Mouse (Mus musculus) hindbrain, embryonic 13.5 days (tissue): ENCODE data around the gene Kdelc2. TPM values are rescaled to one million over a fixed set of nuclear protein-coding genes. Genes with fewer than 3 reads are reported as not detected.

Source experiments
- ATAC-seq: fragments of 200-750 bp; cut with Nextera tagmentation; 2 replicates; pipeline ENCODE4 v1.8.0; 2017; ENCODE audit warnings: moderate TSS enrichment; ENCODE audit not compliant: low FRiP score
- H3K27ac ChIP-seq: fragments of 300-500 bp; sonication (generic); 2 replicates; pipeline ENCODE4 v1.5.1; 2015; ENCODE audit warnings: inconsistent platforms, mild to moderate bottlenecking, moderate library complexity
- H3K27me3 ChIP-seq: fragments of 300-500 bp; sonication (generic); 2 replicates; pipeline ENCODE4 v1.6.1; 2015; ENCODE audit warnings: mild to moderate bottlenecking, inconsistent platforms
- H3K36me3 ChIP-seq: fragments of 300-500 bp; sonication (generic); 2 replicates; pipeline ENCODE4 v1.6.1; 2015; ENCODE audit warnings: mild to moderate bottlenecking, inconsistent platforms
- H3K4me1 ChIP-seq: fragments of 300-500 bp; sonication (generic); replicated peaks from 2 replicates; pipeline ENCODE4 v1.6.1; 2015; ENCODE audit warnings: inconsistent platforms
- H3K4me2 ChIP-seq: fragments of 300-500 bp; sonication (generic); 2 replicates; pipeline ENCODE4 v1.6.1; 2015; ENCODE audit warnings: inconsistent platforms, mild to moderate bottlenecking, moderate library complexity
- H3K4me3 ChIP-seq: fragments of 300-500 bp; sonication (generic); 2 replicates; pipeline ENCODE4 v1.5.1; 2015; ENCODE audit warnings: mild to moderate bottlenecking, inconsistent platforms
- H3K9ac ChIP-seq: fragments of 300-500 bp; sonication (generic); 2 replicates; pipeline ENCODE4 v1.6.1; 2015; ENCODE audit warnings: mild to moderate bottlenecking, inconsistent platforms
- H3K9me3 ChIP-seq: fragments of 300-500 bp; sonication (generic); 2 replicates; pipeline ENCODE4 v1.6.1; 2016; ENCODE audit warnings: inconsistent platforms
- WGBS: fragments of 180-500 bp; shearing (Covaris S2); methylation state at CpG from one replicate; pipeline ENCODE4 v1.1.7; 2015; 5-methylcytosine and 5-hydroxymethylcytosine counted together
- polyA plus RNA-seq: library from polyadenylated mRNA; unstranded; fragments of >200 nt; fragmentation: Nextera tagmentation; extraction: Ambion mirVana; gene quantifications from 2 replicates; pipeline ENCODE4 v1.2.1, GENCODE M21; 2015

Kdelc2 gene
- polyA plus RNA-seq, 1 experiment from 2014 or later, result 6.6 TPM

DNA sequence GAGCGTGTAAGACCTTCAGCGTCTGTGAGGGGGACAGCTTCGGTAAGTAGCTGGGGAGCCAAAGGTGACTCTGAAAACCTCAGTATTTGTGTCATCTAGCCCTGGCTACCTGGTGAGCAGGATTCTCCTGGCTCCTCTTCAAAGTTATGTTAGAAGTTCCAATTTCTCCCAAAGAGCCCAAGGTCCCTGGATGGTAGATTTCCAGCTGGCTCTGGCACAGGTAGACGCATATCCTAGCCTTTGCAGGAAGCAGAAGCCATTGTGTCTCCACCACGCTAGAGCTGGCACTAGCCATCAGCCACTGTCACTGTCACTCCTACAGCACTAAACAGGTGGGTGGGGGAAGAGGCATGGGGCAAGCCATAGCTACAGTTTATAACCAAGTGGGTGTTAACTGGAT is 30.7 kb upstream of the Kdelc2 start:
- Histone ChIP-seq H3K9ac (no peak overlapping the region), H3K4me2 (no peak overlapping the region), H3K27ac (no peak overlapping the region), H3K27me3 (no peaks in the 10 kb centered on the region), H3K36me3 (no peaks in the 10 kb centered on the region), H3K9me3 (0 out of 2 replicates have a peak, but pooled peaks cover 5% of the 10 kb centered on the region), H3K4me1 (no peaks in the 10 kb centered on the region), H3K4me3 (no peak overlapping the region)
- ATAC-seq, result no peak
- WGBS, result 92% methylated on average over 5 of the region's 5 CpGs

DNA sequence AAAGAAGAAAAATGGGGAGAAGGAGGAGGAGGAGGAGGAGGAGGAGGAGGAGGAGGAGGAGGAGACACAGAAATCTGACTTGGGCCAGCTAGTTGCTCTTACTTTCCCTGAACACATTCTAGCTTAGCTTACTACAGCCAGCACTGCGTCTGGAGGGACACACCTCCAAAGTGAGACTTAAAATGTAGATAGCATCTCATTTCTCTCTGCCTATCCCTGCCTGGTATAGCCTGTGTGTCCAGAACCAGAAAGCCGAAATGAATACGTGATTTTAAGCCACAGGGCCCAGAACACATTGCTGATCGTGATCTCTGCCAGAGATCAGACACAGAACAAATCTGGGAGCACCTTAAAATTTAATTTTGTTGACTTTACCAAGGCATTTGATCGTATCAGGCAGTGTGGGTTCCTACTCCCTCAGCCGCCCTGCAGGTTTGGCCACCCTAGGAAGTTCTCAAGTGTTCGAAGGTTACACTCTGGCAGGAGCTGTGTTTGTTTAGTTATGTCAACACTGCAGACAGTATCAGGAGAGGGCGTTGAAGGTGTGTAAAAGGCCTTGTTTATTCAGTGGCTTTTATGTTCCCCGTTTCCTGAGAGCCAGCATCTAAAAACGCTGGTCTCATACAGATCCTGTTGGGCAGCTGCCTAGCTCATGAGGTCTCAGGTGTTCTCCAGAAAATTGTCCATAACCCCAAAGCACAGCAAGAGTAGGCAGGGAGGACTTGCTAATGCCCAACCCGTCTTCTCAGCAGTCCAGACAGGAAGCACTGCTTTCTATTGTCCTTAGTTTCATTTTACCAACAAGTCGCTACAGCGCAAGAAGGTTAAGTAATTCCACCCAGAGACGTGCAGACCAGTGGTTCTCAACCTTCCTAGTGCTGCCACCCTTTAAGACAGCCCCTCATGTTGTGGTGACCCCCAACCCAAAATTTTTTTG is 27.3 kb upstream of the Kdelc2 start:
- Histone ChIP-seq H3K36me3 (no peaks in the 10 kb centered on the region), H3K9me3 (no peaks in the 10 kb centered on the region), H3K4me3 (no peak overlapping the region), H3K27ac (no peak overlapping the region), H3K9ac (no peak overlapping the region), H3K27me3 (no peaks in the 10 kb centered on the region), H3K4me1 (no peaks in the 10 kb centered on the region), H3K4me2 (no peak overlapping the region)
- WGBS, result 78% methylated on average over 14 of the region's 14 CpGs
- no peak for ATAC-seq

DNA sequence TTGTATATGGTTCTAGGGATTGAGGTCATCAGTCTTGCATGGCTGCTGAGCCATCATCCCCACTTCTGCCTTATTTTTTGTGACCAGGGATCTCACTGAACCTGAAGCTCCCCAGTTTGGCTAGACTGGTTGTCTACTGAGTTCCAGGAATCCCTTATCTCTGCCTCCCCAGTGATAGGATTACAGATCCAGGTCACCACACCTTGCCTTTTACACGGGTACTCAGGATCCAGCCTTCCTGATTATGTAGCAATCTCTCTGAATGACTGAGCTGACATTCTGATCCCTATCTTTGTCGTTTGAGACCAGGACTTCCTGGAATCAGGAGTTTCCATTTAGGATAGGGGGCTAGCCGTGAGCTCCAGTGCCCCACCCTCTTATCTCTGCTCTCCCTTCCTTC is 12.5 kb upstream of the Kdelc2 start:
- no peak overlapping the region for H3K4me2 ChIP-seq
- H3K9me3 ChIP-seq, result no peaks in the 10 kb centered on the region
- no peak overlapping the region for H3K27ac ChIP-seq
- H3K4me3 ChIP-seq, result no peak overlapping the region
- no peaks in the 10 kb centered on the region for H3K36me3 ChIP-seq
- H3K4me1 ChIP-seq, result no peaks in the 10 kb centered on the region
- 71% methylated on average over 3 of the region's 3 CpGs for WGBS
- H3K9ac ChIP-seq, result no peak overlapping the region
- no peak for ATAC-seq
- no peaks in the 10 kb centered on the region for H3K27me3 ChIP-seq

DNA sequence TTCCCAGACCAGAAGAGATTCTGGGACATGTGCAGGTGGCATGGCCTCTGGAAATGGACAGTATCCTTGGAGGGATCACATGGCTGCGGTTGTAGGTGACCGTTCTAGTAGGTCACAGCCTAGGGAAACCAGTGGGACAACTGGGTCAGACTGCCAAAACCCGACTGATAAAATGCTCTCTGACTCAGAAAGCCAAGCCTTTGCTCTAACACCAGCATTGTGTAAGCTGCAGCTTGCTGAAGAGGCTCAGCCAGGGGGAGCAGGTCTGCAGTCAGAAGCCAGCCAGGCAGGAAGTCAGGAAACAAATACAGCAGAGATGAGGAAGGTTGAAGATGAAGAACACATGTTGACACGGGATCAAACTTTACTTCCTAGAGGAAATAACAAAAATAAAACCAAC is 7.9 kb upstream of the Kdelc2 start:
- WGBS, result 84% methylated on average over 4 of the region's 4 CpGs
- Histone ChIP-seq H3K9ac (no peak overlapping the region), H3K27ac (no peak overlapping the region), H3K9me3 (no peaks in the 10 kb centered on the region), H3K4me1 (no peaks in the 10 kb centered on the region), H3K4me2 (no peak overlapping the region), H3K4me3 (no peak overlapping the region), H3K27me3 (no peaks in the 10 kb centered on the region), H3K36me3 (no peaks in the 10 kb centered on the region)
- no peak for ATAC-seq

DNA sequence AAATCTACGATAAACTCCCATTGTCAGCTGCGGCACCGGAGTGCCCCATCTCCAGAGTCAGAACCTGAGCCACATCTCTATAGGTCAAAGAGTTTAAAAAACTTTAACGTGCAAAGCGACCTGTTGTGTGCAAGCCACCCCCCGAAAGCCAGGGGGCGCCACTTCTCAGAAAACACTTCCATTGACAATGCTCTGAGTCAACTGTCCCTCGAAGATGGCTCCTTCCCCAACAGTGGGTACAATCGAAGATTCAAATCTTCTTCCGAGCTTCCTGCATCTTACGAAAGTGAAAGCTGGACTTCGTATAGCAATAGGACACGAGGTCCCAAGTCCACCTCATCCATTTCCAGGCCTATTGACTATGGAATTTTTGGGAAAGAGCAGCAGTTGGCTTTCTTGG is 7.0 kb upstream of the Kdelc2 start:
- no peak overlapping the region for H3K4me3 ChIP-seq
- H3K4me2 ChIP-seq, result no peak overlapping the region
- H3K9me3 ChIP-seq, result no peaks in the 10 kb centered on the region
- ATAC-seq, result no peak
- no peaks in the 10 kb centered on the region for H3K4me1 ChIP-seq
- no peak overlapping the region for H3K27ac ChIP-seq
- no peak overlapping the region for H3K9ac ChIP-seq
- H3K36me3 ChIP-seq, result no peaks in the 10 kb centered on the region
- no peaks in the 10 kb centered on the region for H3K27me3 ChIP-seq
- 84% methylated on average over 13 of the region's 13 CpGs for WGBS

DNA sequence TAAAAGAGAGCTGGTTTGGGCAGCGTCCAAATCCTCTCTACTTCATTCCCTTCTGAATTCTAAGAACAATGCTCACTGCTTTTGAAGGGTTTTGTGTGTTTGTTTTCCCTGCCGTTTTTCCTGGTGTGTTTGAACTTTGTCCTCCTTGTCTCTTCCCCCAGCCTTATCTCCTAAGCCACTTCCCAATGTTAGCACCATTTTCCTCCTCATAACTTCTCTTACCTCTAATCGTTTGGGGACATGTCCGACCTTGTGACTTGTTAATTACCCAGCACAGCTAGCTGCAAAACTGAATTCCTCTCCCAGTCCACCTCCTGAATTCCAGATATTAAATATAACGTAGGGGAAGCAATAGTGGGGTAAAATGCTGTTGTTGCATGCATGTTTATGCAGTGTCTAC is 6.2 kb upstream of the Kdelc2 start:
- Histone ChIP-seq H3K9me3 (no peaks in the 10 kb centered on the region), H3K4me3 (no peak overlapping the region), H3K4me1 (no peaks in the 10 kb centered on the region), H3K9ac (no peak overlapping the region), H3K27ac (no peak overlapping the region), H3K4me2 (no peak overlapping the region), H3K36me3 (no peaks in the 10 kb centered on the region), H3K27me3 (no peaks in the 10 kb centered on the region)
- 75% methylated on average over 5 of the region's 5 CpGs for whole genome bisulfite sequencing
- ATAC-seq, result no peak

DNA sequence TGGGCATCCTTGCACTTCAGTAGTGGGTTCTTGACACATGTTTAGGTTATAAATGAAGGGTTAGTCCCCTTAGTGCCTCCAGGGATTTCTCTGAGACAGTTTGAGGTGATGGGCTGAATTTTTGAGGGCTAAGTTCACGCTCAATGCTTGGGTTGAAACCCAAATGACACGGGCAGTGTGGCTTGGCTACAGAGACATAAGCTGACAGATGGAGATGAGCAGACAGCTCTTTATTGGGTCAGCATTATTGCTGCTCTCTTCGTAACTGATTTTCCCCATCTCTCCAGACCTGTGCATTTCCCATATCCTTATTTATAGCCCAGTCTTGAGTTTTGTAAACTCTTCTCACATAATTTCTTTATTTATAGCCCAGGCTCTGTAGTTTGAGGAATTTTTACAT is 5.7 kb upstream of the Kdelc2 start:
- no peak overlapping the region for H3K4me3 ChIP-seq
- no peak for ATAC-seq
- 0 out of 2 replicates have a peak, but pooled peaks cover 2% of the 10 kb centered on the region for H3K27me3 ChIP-seq

DNA sequence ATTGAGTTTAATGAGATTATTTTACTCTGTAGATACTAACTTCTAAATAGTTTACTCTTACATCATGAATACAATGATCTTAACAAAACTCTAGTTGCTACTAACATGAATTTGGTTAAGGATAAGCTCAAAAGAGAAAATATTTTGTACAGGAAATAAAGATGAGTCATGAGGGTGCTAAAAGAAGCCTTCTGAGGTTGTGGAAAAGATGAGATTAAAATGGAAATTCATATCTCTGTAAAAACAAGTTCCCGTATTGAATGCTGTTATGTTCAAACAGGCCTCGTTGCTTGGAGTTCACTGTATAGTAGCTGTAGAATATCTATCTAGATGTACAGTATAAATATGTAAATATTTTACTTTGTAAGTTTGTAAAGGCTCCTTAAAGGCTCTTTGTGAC is 3.2 kb upstream of the Kdelc2 start:
- no peaks in the 10 kb centered on the region for H3K36me3 ChIP-seq
- H3K4me3 ChIP-seq, result no peak overlapping the region
- WGBS, result 87% methylated on average over 2 of the region's 2 CpGs
- no peak overlapping the region for H3K4me2 ChIP-seq
- no peak overlapping the region for H3K27ac ChIP-seq
- H3K9me3 ChIP-seq, result no peaks in the 10 kb centered on the region
- no peak for ATAC-seq
- H3K4me1 ChIP-seq, result peaks cover 12% of the 10 kb centered on the region; the same call in 1 of the 2 replicates
- 0 out of 2 replicates have a peak, but pooled peaks cover 2% of the 10 kb centered on the region for H3K27me3 ChIP-seq
- no peak overlapping the region for H3K9ac ChIP-seq

More for the DNA sequence above, 5.7 kb upstream of the Kdelc2 start:
- Histone ChIP-seq H3K4me2 (no peak overlapping the region), H3K36me3 (no peaks in the 10 kb centered on the region), H3K9ac (no peak overlapping the region), H3K27ac (no peak overlapping the region), H3K9me3 (no peaks in the 10 kb centered on the region), H3K4me1 (no peaks in the 10 kb centered on the region)
- 78% methylated on average over 3 of the region's 3 CpGs for WGBS

DNA sequence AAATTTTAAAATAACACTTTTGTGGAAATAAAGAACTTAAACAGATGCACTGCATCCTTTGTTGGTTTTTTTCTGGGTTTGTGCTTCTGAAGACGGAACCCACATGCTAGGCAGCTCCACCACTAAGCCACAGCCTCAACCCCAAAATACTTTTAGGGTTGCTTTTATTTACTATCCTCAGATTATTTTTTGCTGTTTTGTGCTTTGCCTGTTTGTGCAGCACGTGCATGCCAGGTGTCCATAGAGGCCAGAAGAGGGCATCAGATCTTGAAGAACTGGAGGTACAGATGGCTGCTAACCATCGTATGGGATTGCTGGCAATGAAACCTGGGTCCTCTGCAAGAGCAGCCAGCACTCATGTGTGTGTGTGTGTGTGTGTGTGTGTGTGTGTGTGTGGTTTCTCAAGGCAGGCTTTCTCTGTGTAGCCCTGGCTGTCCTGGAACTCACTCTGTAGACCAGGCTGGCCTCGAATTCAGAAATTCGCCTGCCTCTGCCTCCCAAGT is 2.7 kb upstream of the Kdelc2 start:
- Histone ChIP-seq H3K9ac (no peak overlapping the region), H3K27ac (no peak overlapping the region), H3K9me3 (no peaks in the 10 kb centered on the region), H3K36me3 (no peaks in the 10 kb centered on the region), H3K27me3 (0 out of 2 replicates have a peak, but pooled peaks cover 2% of the 10 kb centered on the region), H3K4me2 (no peak overlapping the region), H3K4me1 (peaks cover 12% of the 10 kb centered on the region; the same call in 1 of the 2 replicates), H3K4me3 (no peak overlapping the region)
- 88% methylated on average over 5 of the region's 5 CpGs for WGBS
- no peak for ATAC-seq

DNA sequence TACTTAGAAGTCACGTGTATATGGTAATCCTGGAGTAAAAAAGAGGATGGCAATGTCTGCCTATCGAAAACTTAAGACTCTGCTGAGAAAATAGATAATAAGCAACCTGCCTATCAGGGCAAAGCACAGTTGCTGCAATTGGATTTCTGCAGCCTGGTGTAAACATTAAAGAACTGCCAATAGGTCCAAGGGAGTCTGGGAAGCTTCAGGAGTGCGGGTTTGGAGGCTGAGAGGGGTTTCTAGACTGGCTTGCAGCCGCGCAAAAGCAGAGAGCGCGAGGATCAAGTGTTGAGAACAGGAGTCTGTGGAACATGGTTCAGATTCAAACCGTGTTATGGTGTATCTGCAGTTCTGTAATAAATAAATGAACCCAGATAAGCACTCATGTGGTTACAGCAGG is 1.0 kb downstream of the Kdelc2 start:
- Histone ChIP-seq H3K4me2 (peak overlapping the region; percentile 99), H3K9ac (peak overlapping the region; percentile 80), H3K4me3 (peak overlapping the region; percentile 70), H3K4me1 (peaks cover 12% of the 10 kb centered on the region; the same call in 1 of the 2 replicates), H3K36me3 (no peaks in the 10 kb centered on the region), H3K27ac (peak overlapping the region; percentile 85), H3K9me3 (no peaks in the 10 kb centered on the region), H3K27me3 (0 out of 2 replicates have a peak, but pooled peaks cover 2% of the 10 kb centered on the region)
- ATAC-seq, result no peak; the same call in 1 of the 2 replicates
- WGBS, result 18% methylated on average over 8 of the region's 8 CpGs

DNA sequence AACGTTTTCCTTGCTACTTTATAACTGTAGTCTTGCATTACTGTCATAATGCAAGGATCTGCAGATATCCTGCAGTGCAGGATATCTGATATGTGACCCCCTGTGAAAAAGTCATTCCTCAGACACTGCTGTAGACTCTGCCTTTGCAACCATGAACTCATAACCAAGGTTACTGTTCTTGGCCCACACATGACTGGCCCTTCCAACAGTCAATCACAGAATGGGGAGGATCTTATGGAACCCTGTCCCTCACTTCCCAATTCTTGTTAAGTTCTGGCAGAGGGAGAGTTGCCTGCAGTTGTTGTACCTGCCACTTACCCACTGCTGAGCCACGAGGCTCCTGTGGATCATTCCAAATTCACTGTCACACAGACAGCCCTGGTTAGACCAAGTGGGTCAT is 3.6 kb downstream of the Kdelc2 start:
- H3K9me3 ChIP-seq, result no peaks in the 10 kb centered on the region
- no peaks in the 10 kb centered on the region for H3K36me3 ChIP-seq
- no peak for ATAC-seq
- no peak overlapping the region for H3K4me2 ChIP-seq
- peaks cover 12% of the 10 kb centered on the region; the same call in 1 of the 2 replicates for H3K4me1 ChIP-seq
- no peak overlapping the region for H3K27ac ChIP-seq
- WGBS, result 69% methylated on average over 2 of the region's 2 CpGs
- 0 out of 2 replicates have a peak, but pooled peaks cover 2% of the 10 kb centered on the region for H3K27me3 ChIP-seq
- no peak overlapping the region for H3K4me3 ChIP-seq
- no peak overlapping the region for H3K9ac ChIP-seq

DNA sequence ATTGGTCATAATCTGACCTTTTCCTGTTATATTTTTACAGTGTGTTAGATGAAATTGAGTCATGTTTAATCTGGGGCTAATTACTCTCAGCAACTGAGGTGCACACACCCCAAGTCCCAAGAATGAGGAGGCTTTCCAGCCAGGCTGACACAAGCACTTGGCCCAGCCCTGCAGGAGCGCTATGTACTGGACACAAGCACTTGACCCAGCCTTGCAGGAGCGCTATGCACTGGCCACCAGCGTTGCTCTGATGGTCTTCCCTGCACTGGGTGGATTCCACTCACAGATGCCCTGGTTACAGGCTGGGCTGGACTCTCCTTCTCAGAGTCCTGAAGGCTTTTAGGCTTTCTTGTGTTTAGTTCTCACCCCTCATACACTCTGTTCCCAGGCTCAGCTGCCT is 5.3 kb downstream of the Kdelc2 start:
- Histone ChIP-seq H3K36me3 (no peaks in the 10 kb centered on the region), H3K4me1 (peaks cover 12% of the 10 kb centered on the region; the same call in 1 of the 2 replicates), H3K4me2 (no peak overlapping the region), H3K9me3 (no peaks in the 10 kb centered on the region), H3K27ac (no peak overlapping the region), H3K9ac (no peak overlapping the region), H3K4me3 (no peak overlapping the region), H3K27me3 (no peaks in the 10 kb centered on the region)
- WGBS, result 87% methylated on average over 3 of the region's 3 CpGs
- no peak for ATAC-seq
